Mouse (Mus musculus): Measurements from ENCODE around the gene Ndufaf2. TPM values are rescaled to one million over a fixed set of nuclear protein-coding genes. Genes with fewer than 3 reads are reported as not detected.

The Ndufaf2 gene
- polyA plus RNA-seq, 1 experiment: 29.6 TPM

- Histone ChIP-seq H3K4me3 (replicated peaks) (no peak overlapping the region), H3K36me3 (replicated peaks; ENCODE audit: low read length) (peaks cover 76% of the 10 kb centered on the region), H3K4me1 (peaks cover 23% of the 10 kb centered on the region), H3K27me3 (replicated peaks) (no peaks in the 10 kb centered on the region), H3K9me3 (no peaks in the 10 kb centered on the region)
- TF ChIP-seq GATA1 (IDR thresholded peaks at IDR 0.05; ENCODE audit: borderline replicate concordance, low read length): no peak
- no peak for TF ChIP-seq FLI1 (IDR thresholded peaks at IDR 0.05; ENCODE audit: low read length)
Observed at GRCm38 (mm10) chr13:108179618-108180017, 21.2 kb upstream of the Ndufaf2 start.

DNA sequence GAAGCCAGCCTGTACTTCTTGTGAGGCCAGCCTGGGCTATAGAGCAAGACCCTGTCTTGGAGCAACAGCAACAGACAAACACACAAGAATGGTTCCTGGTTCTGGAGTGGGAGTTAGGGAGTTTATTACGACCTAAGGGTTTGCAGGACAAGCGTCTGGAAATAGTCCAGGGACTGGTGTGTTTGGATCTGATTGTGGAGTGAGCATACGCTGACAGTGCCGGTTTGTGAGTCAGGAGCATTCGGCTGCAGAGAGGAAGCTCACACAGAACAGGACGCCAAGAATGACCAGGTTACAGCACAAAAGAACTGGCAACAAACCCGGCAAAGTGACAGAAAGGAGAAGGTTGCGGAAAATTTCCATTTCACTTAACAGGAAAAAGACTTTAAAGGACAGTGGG is 12.1 kb upstream of the Ndufaf2 start:
- Histone ChIP-seq H3K27me3 (replicated peaks) (no peaks in the 10 kb centered on the region), H3K9me3 (no peaks in the 10 kb centered on the region), H3K4me1 (peaks cover 26% of the 10 kb centered on the region), H3K4me3 (replicated peaks) (no peak overlapping the region), H3K36me3 (replicated peaks; ENCODE audit: low read length) (peaks cover 64% of the 10 kb centered on the region)
- TF ChIP-seq FLI1 (IDR thresholded peaks at IDR 0.05; ENCODE audit: low read length) (no peak), GATA1 (IDR thresholded peaks at IDR 0.05; ENCODE audit: borderline replicate concordance, low read length) (no peak)

GRCm38 (mm10) chr13:108170002-108170401 is 11.6 kb upstream of the Ndufaf2 start:
- H3K9me3 ChIP-seq: no peaks in the 10 kb centered on the region
- H3K36me3 ChIP-seq (replicated peaks; ENCODE audit: low read length): peaks cover 59% of the 10 kb centered on the region
- TF ChIP-seq GATA1 (IDR thresholded peaks at IDR 0.05; ENCODE audit: borderline replicate concordance, low read length) (no peak), FLI1 (IDR thresholded peaks at IDR 0.05; ENCODE audit: low read length) (no peak)

GRCm38 (mm10) chr13:108164621-108165020 is 6.2 kb upstream of the Ndufaf2 start:
- TF ChIP-seq FLI1 (IDR thresholded peaks at IDR 0.05; ENCODE audit: low read length): no peak
- TF ChIP-seq GATA1 (IDR thresholded peaks at IDR 0.05; ENCODE audit: borderline replicate concordance, low read length): no peak
- peaks cover 17% of the 10 kb centered on the region for H3K4me1 ChIP-seq
- H3K36me3 ChIP-seq (replicated peaks; ENCODE audit: low read length): peaks cover 36% of the 10 kb centered on the region
- H3K27me3 ChIP-seq (replicated peaks): no peaks in the 10 kb centered on the region
- H3K4me3 ChIP-seq (replicated peaks): no peak overlapping the region
- no peaks in the 10 kb centered on the region for H3K9me3 ChIP-seq

More at GRCm38 (mm10) chr13:108170002-108170401, 11.6 kb upstream of the Ndufaf2 start:
- Histone ChIP-seq H3K27me3 (replicated peaks) (no peaks in the 10 kb centered on the region), H3K4me1 (peaks cover 26% of the 10 kb centered on the region), H3K4me3 (replicated peaks) (no peak overlapping the region)

- H3K4me1 ChIP-seq: peaks cover 17% of the 10 kb centered on the region
- H3K36me3 ChIP-seq (replicated peaks; ENCODE audit: low read length): peaks cover 30% of the 10 kb centered on the region
- H3K27me3 ChIP-seq (replicated peaks): no peaks in the 10 kb centered on the region
- H3K4me3 ChIP-seq (replicated peaks): no peak overlapping the region
- H3K9me3 ChIP-seq: no peaks in the 10 kb centered on the region
- TF ChIP-seq FLI1 (IDR thresholded peaks at IDR 0.05; ENCODE audit: low read length): no peak
- no peak for TF ChIP-seq GATA1 (IDR thresholded peaks at IDR 0.05; ENCODE audit: borderline replicate concordance, low read length)
Observed at GRCm38 (mm10) chr13:108163912-108164311, 5.5 kb upstream of the Ndufaf2 start.

DNA sequence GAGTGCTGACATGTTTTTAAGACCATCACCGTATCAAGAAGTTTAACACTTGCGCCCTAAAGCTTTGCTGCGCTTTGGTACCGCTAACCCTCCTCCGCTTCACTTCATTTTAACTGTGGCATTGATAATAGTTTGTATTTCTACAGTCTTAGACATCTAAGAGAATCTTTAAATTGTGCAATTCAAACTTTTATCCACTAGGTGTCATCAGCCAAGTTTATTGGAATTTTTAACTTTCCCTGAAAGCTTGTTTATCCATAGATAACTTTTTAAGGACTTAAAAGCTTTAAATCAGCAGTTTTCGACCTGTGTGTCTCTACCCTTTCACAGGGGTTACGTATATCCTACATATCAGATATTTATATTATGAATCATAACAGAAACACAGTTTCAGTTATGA is 1.5 kb upstream of the Ndufaf2 start:
- H3K9me3 ChIP-seq: no peaks in the 10 kb centered on the region
- peaks cover 23% of the 10 kb centered on the region for H3K4me1 ChIP-seq
- peaks cover 21% of the 10 kb centered on the region for H3K36me3 ChIP-seq (replicated peaks; ENCODE audit: low read length)
- TF ChIP-seq FLI1 (IDR thresholded peaks at IDR 0.05; ENCODE audit: low read length) (no peak), GATA1 (IDR thresholded peaks at IDR 0.05; ENCODE audit: borderline replicate concordance, low read length) (no peak)
- H3K4me3 ChIP-seq (replicated peaks): peak overlapping the region; percentile 77
- H3K27me3 ChIP-seq (replicated peaks): no peaks in the 10 kb centered on the region

DNA sequence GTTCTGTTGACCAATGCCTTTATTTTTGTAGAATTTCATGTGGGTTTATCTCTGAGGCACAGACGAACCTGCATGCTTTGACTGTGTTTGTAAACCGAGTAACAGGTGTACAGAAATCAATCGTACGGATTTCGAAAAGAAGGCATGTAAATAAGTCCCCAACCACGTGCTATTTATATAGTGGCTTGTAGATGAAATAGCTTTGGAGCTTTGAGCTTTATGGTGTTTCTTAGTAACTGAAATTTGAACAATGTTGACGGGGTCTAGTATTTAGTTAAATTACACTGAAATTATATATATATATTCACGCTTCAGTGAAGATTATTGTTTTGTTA is 785 bp upstream of the Ndufaf2 start:
- H3K4me1 ChIP-seq: peaks cover 23% of the 10 kb centered on the region
- TF ChIP-seq GATA1 (IDR thresholded peaks at IDR 0.05; ENCODE audit: borderline replicate concordance, low read length) (no peak), FLI1 (IDR thresholded peaks at IDR 0.05; ENCODE audit: low read length) (no peak)

GRCm38 (mm10) chr13:108157732-108158464 is 525 bp downstream of the Ndufaf2 start:
- Histone ChIP-seq H3K4me1 (peaks cover 23% of the 10 kb centered on the region), H3K36me3 (replicated peaks; ENCODE audit: low read length) (peaks cover 14% of the 10 kb centered on the region), H3K9me3 (no peaks in the 10 kb centered on the region), H3K4me3 (replicated peaks) (peak overlapping the region; percentile 95), H3K27me3 (replicated peaks) (no peaks in the 10 kb centered on the region)
- no peak for TF ChIP-seq GATA1 (IDR thresholded peaks at IDR 0.05; ENCODE audit: borderline replicate concordance, low read length)
- TF ChIP-seq FLI1 (IDR thresholded peaks at IDR 0.05; ENCODE audit: low read length): no peak

More for the DNA sequence above, 785 bp upstream of the Ndufaf2 start:
- Histone ChIP-seq H3K9me3 (no peaks in the 10 kb centered on the region), H3K27me3 (replicated peaks) (no peaks in the 10 kb centered on the region), H3K36me3 (replicated peaks; ENCODE audit: low read length) (peaks cover 21% of the 10 kb centered on the region), H3K4me3 (replicated peaks) (peak overlapping the region; percentile 95)

DNA sequence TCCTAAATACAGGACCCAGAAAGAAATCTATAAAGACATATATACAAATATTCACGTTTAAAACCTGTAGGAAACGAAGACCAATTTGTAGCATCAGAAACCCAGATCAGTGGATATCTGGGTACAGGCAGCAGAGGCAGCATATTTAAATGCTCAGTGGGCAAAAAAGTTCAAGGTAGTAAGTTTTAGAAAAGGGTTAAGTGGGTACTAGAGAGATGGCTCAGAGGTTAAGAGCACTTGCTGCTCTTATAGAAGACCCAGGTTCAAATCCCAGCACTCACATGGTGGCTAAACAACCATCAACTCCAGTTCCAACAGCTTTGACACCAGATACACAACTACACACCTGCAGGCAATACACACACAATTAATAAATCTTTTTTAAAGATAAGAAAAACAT is 1.3 kb downstream of the Ndufaf2 start:
- no peak for TF ChIP-seq FLI1 (IDR thresholded peaks at IDR 0.05; ENCODE audit: low read length)
- TF ChIP-seq GATA1 (IDR thresholded peaks at IDR 0.05; ENCODE audit: borderline replicate concordance, low read length): no peak
- no peaks in the 10 kb centered on the region for H3K27me3 ChIP-seq (replicated peaks)
- H3K36me3 ChIP-seq (replicated peaks; ENCODE audit: low read length): peaks cover 12% of the 10 kb centered on the region
- H3K4me1 ChIP-seq: peaks cover 23% of the 10 kb centered on the region
- H3K4me3 ChIP-seq (replicated peaks): no peak overlapping the region
- H3K9me3 ChIP-seq: no peaks in the 10 kb centered on the region

- TF ChIP-seq FLI1 (IDR thresholded peaks at IDR 0.05; ENCODE audit: low read length) (no peak), GATA1 (IDR thresholded peaks at IDR 0.05; ENCODE audit: borderline replicate concordance, low read length) (no peak)
- peaks cover 11% of the 10 kb centered on the region for H3K4me1 ChIP-seq
- H3K27me3 ChIP-seq (replicated peaks): no peaks in the 10 kb centered on the region
- no peaks in the 10 kb centered on the region for H3K9me3 ChIP-seq
- no peak overlapping the region for H3K4me3 ChIP-seq (replicated peaks)
- no peaks in the 10 kb centered on the region for H3K36me3 ChIP-seq (replicated peaks; ENCODE audit: low read length)
Observed at GRCm38 (mm10) chr13:108152650-108153372, 5.6 kb downstream of the Ndufaf2 start.
